Mouse (Mus musculus): ENCODE data around the gene Bfar. TPM values are rescaled to one million over a fixed set of nuclear protein-coding genes. Genes with fewer than 3 reads are reported as not detected.
"Not testable (repeated sequence)": the region's sequence is repeated elsewhere in the genome, so short reads cannot be mapped to it uniquely, and the experiment has no call there.

The Bfar gene
- polyA plus RNA-seq, 1 experiment: 30.2 TPM

GRCm38 (mm10) chr16:13733518-13734137 is 62.0 kb downstream of the Bfar start:
- Histone ChIP-seq H3K4me3 (ENCODE audit: insufficient read depth, low read depth, low read length) (no peak overlapping the region), H3K27me3 (replicated peaks; ENCODE audit: control insufficient read depth, insufficient read depth, low read length) (no peaks in the 10 kb centered on the region), H3K4me1 (ENCODE audit: control insufficient read depth, insufficient read depth, low read length) (no peaks in the 10 kb centered on the region), H3K36me3 (ENCODE audit: control insufficient read depth, insufficient read depth, low read length) (no peaks in the 10 kb centered on the region), H3K27ac (ENCODE audit: insufficient read depth, low read depth, low read length) (no peak overlapping the region)
- WGBS: 20% methylated on average over 9 of the region's 9 CpGs
- TF ChIP-seq POLR2A (IDR thresholded peaks at IDR 0.05; ENCODE audit: low read depth, low read length) (no peak), CTCF (conservative IDR thresholded peaks at IDR 0.05; ENCODE audit: insufficient read depth, insufficient read length, low read depth, low read length) (peak; percentile 88)
- DNase-seq: peak; percentile 77

GRCm38 (mm10) chr16:13735977-13736376 is 64.3 kb downstream of the Bfar start:
- Histone ChIP-seq H3K27ac (ENCODE audit: insufficient read depth, low read depth, low read length) (no peak overlapping the region), H3K4me1 (ENCODE audit: control insufficient read depth, insufficient read depth, low read length) (no peaks in the 10 kb centered on the region), H3K27me3 (replicated peaks; ENCODE audit: control insufficient read depth, insufficient read depth, low read length) (no peaks in the 10 kb centered on the region), H3K36me3 (ENCODE audit: control insufficient read depth, insufficient read depth, low read length) (no peaks in the 10 kb centered on the region), H3K4me3 (ENCODE audit: insufficient read depth, low read depth, low read length) (no peak overlapping the region)
- DNase-seq: no peak
- 65% methylated on average over 8 of the region's 8 CpGs for WGBS
- TF ChIP-seq CTCF (conservative IDR thresholded peaks at IDR 0.05; ENCODE audit: insufficient read depth, insufficient read length, low read depth, low read length) (no peak), POLR2A (IDR thresholded peaks at IDR 0.05; ENCODE audit: low read depth, low read length) (no peak)

GRCm38 (mm10) chr16:13739044-13739443 is 67.4 kb downstream of the Bfar start:
- 63% methylated on average over 4 of the region's 4 CpGs for WGBS
- not testable (repeated sequence) for H3K36me3 ChIP-seq (ENCODE audit: control insufficient read depth, insufficient read depth, low read length); DNase-seq

GRCm38 (mm10) chr16:13740844-13741243 is 69.2 kb downstream of the Bfar start:
- no peak for DNase-seq
- 59% methylated on average over 2 of the region's 2 CpGs for WGBS

More at GRCm38 (mm10) chr16:13739044-13739443, 67.4 kb downstream of the Bfar start:
- H3K27ac ChIP-seq (ENCODE audit: insufficient read depth, low read depth, low read length); H3K27me3 ChIP-seq (replicated peaks; ENCODE audit: control insufficient read depth, insufficient read depth, low read length); H3K4me3 ChIP-seq (ENCODE audit: insufficient read depth, low read depth, low read length); H3K4me1 ChIP-seq (ENCODE audit: control insufficient read depth, insufficient read depth, low read length): not testable (repeated sequence)

GRCm38 (mm10) chr16:13747708-13748107 is 76.0 kb downstream of the Bfar start:
- WGBS: 88% methylated on average over 8 of the region's 8 CpGs
- Histone ChIP-seq H3K27ac (ENCODE audit: insufficient read depth, low read depth, low read length) (no peak overlapping the region), H3K36me3 (ENCODE audit: control insufficient read depth, insufficient read depth, low read length) (no peaks in the 10 kb centered on the region), H3K4me3 (ENCODE audit: insufficient read depth, low read depth, low read length) (no peak overlapping the region), H3K27me3 (replicated peaks; ENCODE audit: control insufficient read depth, insufficient read depth, low read length) (no peaks in the 10 kb centered on the region; the same call in 1 of the 2 replicates), H3K4me1 (ENCODE audit: control insufficient read depth, insufficient read depth, low read length) (no peaks in the 10 kb centered on the region)
- TF ChIP-seq CTCF (conservative IDR thresholded peaks at IDR 0.05; ENCODE audit: insufficient read depth, insufficient read length, low read depth, low read length) (no peak), POLR2A (IDR thresholded peaks at IDR 0.05; ENCODE audit: low read depth, low read length) (no peak)
- no peak for DNase-seq

More at GRCm38 (mm10) chr16:13740844-13741243, 69.2 kb downstream of the Bfar start:
- no peak overlapping the region for H3K4me3 ChIP-seq (ENCODE audit: insufficient read depth, low read depth, low read length)
- no peaks in the 10 kb centered on the region for H3K4me1 ChIP-seq (ENCODE audit: control insufficient read depth, insufficient read depth, low read length)
- no peak overlapping the region for H3K27ac ChIP-seq (ENCODE audit: insufficient read depth, low read depth, low read length)
- no peak for TF ChIP-seq POLR2A (IDR thresholded peaks at IDR 0.05; ENCODE audit: low read depth, low read length)
- no peak for TF ChIP-seq CTCF (conservative IDR thresholded peaks at IDR 0.05; ENCODE audit: insufficient read depth, insufficient read length, low read depth, low read length)
- H3K36me3 ChIP-seq (ENCODE audit: control insufficient read depth, insufficient read depth, low read length): no peaks in the 10 kb centered on the region
- no peaks in the 10 kb centered on the region for H3K27me3 ChIP-seq (replicated peaks; ENCODE audit: control insufficient read depth, insufficient read depth, low read length)

- Histone ChIP-seq H3K36me3 (ENCODE audit: control insufficient read depth, insufficient read depth, low read length) (no peaks in the 10 kb centered on the region), H3K4me1 (ENCODE audit: control insufficient read depth, insufficient read depth, low read length) (no peaks in the 10 kb centered on the region), H3K27me3 (replicated peaks; ENCODE audit: control insufficient read depth, insufficient read depth, low read length) (no peaks in the 10 kb centered on the region; the same call in 1 of the 2 replicates), H3K4me3 (ENCODE audit: insufficient read depth, low read depth, low read length) (no peak overlapping the region), H3K27ac (ENCODE audit: insufficient read depth, low read depth, low read length) (no peak overlapping the region)
- DNase-seq: no peak
- 76% methylated on average over 3 of the region's 3 CpGs for WGBS
- TF ChIP-seq CTCF (conservative IDR thresholded peaks at IDR 0.05; ENCODE audit: insufficient read depth, insufficient read length, low read depth, low read length): no peak
- TF ChIP-seq POLR2A (IDR thresholded peaks at IDR 0.05; ENCODE audit: low read depth, low read length): no peak
These were observed 76.5 kb downstream of the Bfar start for GRCm38 (mm10) chr16:13748124-13748523.

- 36% methylated on average over 10 of the region's 10 CpGs for WGBS
- not testable (repeated sequence) for H3K36me3 ChIP-seq (ENCODE audit: control insufficient read depth, insufficient read depth, low read length); H3K4me1 ChIP-seq (ENCODE audit: control insufficient read depth, insufficient read depth, low read length); H3K4me3 ChIP-seq (ENCODE audit: insufficient read depth, low read depth, low read length); DNase-seq; H3K27me3 ChIP-seq (replicated peaks; ENCODE audit: control insufficient read depth, insufficient read depth, low read length); H3K27ac ChIP-seq (ENCODE audit: insufficient read depth, low read depth, low read length)
These were observed 77.2 kb downstream of the Bfar start for GRCm38 (mm10) chr16:13748813-13749212.
